Mouse (Mus musculus) cerebellum, adult 18-20 months (tissue): ENCODE measurements at regions not wholly inside any gene's neighbourhood (a gene's known extent, or its start where the extent isn't known, plus 50 kb on each side); places are given as distances from the start of the nearest gene placed in this dataset.

Experiments
- DNase-seq, 2 experiments: peaks; one replicate each; pipeline ENCODE4 v3.0.0; 2021

DNA sequence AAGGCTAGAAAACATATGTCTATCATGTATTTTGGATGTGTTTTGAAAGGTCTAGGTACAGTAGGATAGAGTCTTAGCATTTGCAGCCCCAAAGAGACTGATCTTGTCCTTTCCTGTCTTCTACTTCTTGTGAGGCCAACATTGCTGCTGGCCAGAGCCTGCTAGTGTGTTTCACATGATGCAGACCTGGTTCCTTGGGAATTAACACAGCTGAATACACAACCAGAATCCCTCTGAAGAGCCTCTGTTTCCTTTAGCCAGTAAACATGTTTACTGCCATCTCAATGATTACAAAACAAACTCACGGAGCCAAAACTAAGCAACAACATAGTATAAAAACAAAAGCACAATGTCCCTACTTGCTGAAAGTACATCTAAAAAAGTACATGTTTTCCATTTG lies 598.9 kb downstream of the 9430069I07Rik start:
- no peak for DNase-seq
